Mouse (Mus musculus): Measurements from ENCODE around the gene Pde4d. TPM values are rescaled to one million over a fixed set of nuclear protein-coding genes. Genes with fewer than 3 reads are reported as not detected.

Gene Pde4d
- polyA plus RNA-seq, 1 experiment from 2014 or later, result 23.8 TPM

DNA sequence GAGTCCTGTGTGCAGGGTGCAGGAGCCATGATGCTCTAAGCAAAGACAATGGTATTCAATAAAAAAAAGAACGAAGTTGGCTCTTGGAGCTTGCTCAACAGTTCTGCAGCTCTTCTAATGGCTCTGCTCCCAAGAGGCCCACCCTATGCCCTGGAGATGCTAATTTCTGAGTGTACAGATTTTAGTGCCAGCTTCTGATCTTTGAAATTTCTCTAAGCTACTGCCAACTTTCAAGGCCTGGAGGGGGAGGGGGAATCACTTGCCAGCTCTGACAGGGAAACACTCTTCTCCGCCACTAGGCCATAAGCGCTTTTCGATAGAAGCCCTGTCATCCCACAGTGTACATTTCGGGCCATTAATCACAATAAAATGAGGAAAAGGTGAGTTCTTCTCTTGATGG, 830.7 kb downstream of the Pde4d start:
- peaks cover 6% of the 10 kb centered on the region; the same call in 1 of the 2 replicates for H3K9me3 ChIP-seq
- H3K4me2 ChIP-seq, result no peak overlapping the region
- peaks cover 3% of the 10 kb centered on the region; the same call in 1 of the 2 replicates for H3K36me3 ChIP-seq
- ATAC-seq (ENCODE audit: extremely low read depth, insufficient number of reproducible peaks, low FRiP score, low TSS enrichment), result no peak
- H3K27ac ChIP-seq (replicated peaks), result no peak overlapping the region
- no peaks in the 10 kb centered on the region for H3K27me3 ChIP-seq (replicated peaks)
- no peak overlapping the region for H3K4me3 ChIP-seq
- 78% methylated on average over 5 of the region's 5 CpGs for WGBS
- no peak overlapping the region for H3K9ac ChIP-seq
- peaks cover 9% of the 10 kb centered on the region for H3K4me1 ChIP-seq

DNA sequence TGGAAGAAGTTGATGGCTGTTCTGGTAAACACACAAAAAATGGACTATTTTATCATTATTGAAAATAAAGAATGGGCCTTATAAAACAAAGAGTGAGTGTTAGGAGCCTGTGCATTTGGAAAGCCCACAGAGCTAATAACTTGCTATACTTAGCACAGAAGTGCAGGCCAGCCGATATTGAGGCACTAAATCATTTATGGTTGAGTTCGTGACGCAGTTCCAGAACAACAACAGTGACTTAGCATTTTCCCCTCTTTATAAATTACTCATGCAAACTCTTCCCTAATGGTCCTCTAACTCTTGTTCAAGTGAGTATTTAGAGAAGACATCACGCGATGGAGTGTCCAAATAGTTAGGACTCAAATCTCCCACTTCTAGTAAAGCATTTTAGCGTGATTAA, 837.7 kb downstream of the Pde4d start:
- WGBS, result 84% methylated on average over 6 of the region's 6 CpGs
- no peaks in the 10 kb centered on the region for H3K9me3 ChIP-seq

DNA sequence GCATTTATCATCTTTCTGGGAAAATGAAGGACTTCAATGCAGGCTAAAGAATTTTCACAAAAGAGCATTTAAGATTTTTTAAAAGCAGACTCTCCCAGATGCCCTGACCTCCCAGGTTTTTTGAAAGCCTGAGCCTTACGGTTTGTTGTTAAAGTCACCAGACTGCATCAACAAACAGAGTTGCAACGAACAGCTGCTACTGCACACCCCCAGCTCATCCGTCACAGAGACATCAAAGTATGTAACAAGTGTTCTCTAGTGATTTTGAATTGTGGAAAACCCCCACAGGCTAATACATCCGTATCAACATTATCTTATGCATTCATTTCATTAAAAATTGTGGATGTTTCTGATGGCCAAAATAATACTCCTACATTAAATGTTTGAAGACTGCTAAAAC, 841.2 kb downstream of the Pde4d start:
- no peaks in the 10 kb centered on the region for H3K9me3 ChIP-seq
- WGBS, result 44% methylated on average over 4 of the region's 4 CpGs
- H3K9ac ChIP-seq, result no peak overlapping the region
- no peak overlapping the region for H3K4me3 ChIP-seq
- no peak for ATAC-seq (ENCODE audit: extremely low read depth, insufficient number of reproducible peaks, low FRiP score, low TSS enrichment)
- H3K4me1 ChIP-seq, result peaks cover 19% of the 10 kb centered on the region
- H3K27ac ChIP-seq (replicated peaks), result no peak overlapping the region
- H3K36me3 ChIP-seq, result no peaks in the 10 kb centered on the region
- no peak overlapping the region for H3K4me2 ChIP-seq
- H3K27me3 ChIP-seq (replicated peaks), result no peaks in the 10 kb centered on the region

More for the DNA sequence above, 837.7 kb downstream of the Pde4d start:
- Histone ChIP-seq H3K27me3 (replicated peaks) (no peaks in the 10 kb centered on the region), H3K4me2 (no peak overlapping the region), H3K4me3 (no peak overlapping the region), H3K36me3 (no peaks in the 10 kb centered on the region), H3K4me1 (no peaks in the 10 kb centered on the region), H3K9ac (no peak overlapping the region), H3K27ac (replicated peaks) (no peak overlapping the region)
- no peak for ATAC-seq (ENCODE audit: extremely low read depth, insufficient number of reproducible peaks, low FRiP score, low TSS enrichment)

DNA sequence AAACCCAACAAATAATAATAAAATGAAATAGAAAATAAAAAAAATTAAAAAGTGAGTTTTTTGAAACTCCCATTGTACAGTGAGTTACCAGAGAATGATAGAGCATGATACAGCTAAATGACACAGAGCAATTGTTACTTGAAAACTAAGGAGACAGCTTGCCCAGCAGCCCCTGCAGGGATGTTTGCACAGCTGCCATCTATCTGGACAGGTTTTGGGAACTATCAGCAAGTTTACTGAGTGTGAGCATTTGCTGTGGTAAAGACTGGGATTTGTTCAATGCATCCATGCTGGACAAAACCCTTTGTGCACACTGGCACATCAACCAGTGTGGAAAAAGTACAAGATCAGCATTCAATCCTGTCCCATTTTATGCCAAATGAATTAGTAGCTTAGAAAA, 843.3 kb downstream of the Pde4d start:
- Histone ChIP-seq H3K27me3 (replicated peaks) (no peaks in the 10 kb centered on the region), H3K9me3 (no peaks in the 10 kb centered on the region), H3K36me3 (no peaks in the 10 kb centered on the region), H3K9ac (no peak overlapping the region), H3K4me2 (no peak overlapping the region), H3K4me3 (no peak overlapping the region), H3K4me1 (peaks cover 26% of the 10 kb centered on the region), H3K27ac (replicated peaks) (no peak overlapping the region)
- no peak for ATAC-seq (ENCODE audit: extremely low read depth, insufficient number of reproducible peaks, low FRiP score, low TSS enrichment)

DNA sequence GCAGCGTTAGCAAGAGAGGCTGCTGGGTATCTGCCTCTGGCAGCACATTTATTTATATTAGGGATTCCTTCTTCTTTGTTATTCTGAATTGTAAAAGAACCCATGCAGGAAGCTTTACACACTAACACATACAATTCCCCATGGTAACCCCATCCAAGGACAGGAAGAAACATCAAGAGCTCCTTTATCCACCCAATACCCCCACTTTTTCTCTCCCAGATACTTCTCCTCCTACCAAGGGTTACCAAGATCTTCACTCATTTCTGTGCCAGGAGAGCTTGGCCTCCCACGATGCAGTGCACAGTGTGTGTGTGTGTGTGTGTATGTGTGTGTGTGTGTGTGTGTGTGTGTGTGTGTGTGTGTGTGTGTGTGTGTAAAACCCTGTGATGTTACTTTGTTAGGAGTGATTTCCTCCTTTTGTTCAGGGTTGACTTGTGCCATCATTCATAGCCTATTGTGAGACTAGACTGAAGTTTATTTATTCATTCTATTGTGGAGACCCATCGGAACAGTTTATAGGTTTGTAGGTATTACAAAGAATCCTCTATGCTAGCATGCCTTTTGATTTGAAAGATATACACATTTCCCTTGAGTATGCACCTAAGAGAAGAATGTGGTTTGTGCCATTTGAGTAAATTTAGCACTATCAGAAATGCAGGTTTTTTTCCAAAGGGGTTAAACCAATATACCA, 846.7 kb downstream of the Pde4d start:
- ATAC-seq (ENCODE audit: extremely low read depth, insufficient number of reproducible peaks, low FRiP score, low TSS enrichment), result no peak
- Histone ChIP-seq H3K27me3 (replicated peaks) (no peaks in the 10 kb centered on the region), H3K36me3 (no peaks in the 10 kb centered on the region), H3K4me1 (peaks cover 26% of the 10 kb centered on the region), H3K4me3 (no peak overlapping the region), H3K9me3 (no peaks in the 10 kb centered on the region), H3K27ac (replicated peaks) (no peak overlapping the region), H3K4me2 (no peak overlapping the region), H3K9ac (no peak overlapping the region)
- 44% methylated on average over 3 of the region's 3 CpGs for WGBS

DNA sequence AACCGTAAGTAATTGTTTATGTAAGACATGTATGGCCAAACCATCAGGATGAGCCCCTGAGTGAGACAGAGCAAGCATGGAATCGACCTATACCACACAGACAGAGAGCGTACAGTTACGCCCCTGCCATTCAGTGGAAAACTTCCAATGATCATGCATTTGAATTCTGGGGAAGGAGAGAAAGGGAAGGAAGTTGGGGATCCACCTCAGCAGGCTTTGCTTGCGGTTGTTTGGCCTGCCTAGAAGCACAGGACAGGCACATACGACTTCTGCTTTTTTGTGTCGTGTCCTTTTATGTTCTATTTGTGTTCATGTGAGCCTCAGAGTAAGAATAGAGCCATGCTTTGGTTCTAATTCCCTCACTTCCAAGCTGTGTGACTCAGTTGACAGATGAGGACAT, 849.1 kb downstream of the Pde4d start:
- no peak overlapping the region for H3K4me3 ChIP-seq
- no peak overlapping the region for H3K9ac ChIP-seq
- peaks cover 26% of the 10 kb centered on the region for H3K4me1 ChIP-seq
- H3K36me3 ChIP-seq, result no peaks in the 10 kb centered on the region
- ATAC-seq (ENCODE audit: extremely low read depth, insufficient number of reproducible peaks, low FRiP score, low TSS enrichment), result no peak
- no peak overlapping the region for H3K27ac ChIP-seq (replicated peaks)
- H3K9me3 ChIP-seq, result no peaks in the 10 kb centered on the region
- WGBS, result 79% methylated on average over 7 of the region's 7 CpGs
- H3K4me2 ChIP-seq, result no peak overlapping the region
- no peaks in the 10 kb centered on the region for H3K27me3 ChIP-seq (replicated peaks)

DNA sequence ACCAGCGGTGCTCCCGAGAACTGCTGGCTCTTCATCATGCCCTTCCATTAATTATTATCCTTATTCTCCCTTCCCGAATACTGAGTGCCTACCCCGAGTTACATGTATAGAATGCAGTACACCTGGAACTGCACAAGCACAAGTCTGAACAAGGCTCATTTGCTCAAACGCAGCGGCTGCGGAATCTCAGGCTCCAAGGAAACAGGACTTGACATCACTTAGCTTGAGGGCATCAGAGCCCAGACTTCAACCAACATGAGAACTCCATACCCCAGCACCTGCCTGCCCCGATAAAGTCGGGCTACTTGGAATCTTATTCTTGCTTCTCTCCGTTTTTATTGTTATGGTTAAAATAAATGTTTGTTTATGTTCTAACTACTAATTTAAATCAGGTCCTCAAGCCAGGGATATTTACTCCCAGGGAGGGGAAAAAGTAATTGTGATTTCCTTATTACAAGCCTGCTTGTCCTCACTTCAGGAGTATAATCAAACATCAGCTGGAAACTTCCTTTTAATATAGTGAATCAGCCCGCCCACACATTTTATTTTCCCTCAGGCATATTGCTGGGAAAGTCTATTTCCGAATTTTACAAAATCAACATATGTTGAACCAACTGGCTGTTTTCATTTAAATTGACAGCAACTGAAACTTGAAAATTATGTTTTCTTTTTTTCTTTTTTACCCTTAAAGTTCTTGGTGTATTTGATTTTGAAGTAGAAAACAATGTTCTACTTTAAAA, 849.9 kb downstream of the Pde4d start:
- no peak overlapping the region for H3K9ac ChIP-seq
- H3K4me2 ChIP-seq, result no peak overlapping the region
- H3K9me3 ChIP-seq, result no peaks in the 10 kb centered on the region
- no peaks in the 10 kb centered on the region for H3K36me3 ChIP-seq
- H3K4me1 ChIP-seq, result peaks cover 19% of the 10 kb centered on the region
- H3K4me3 ChIP-seq, result no peak overlapping the region
- H3K27ac ChIP-seq (replicated peaks), result no peak overlapping the region
- ATAC-seq (ENCODE audit: extremely low read depth, insufficient number of reproducible peaks, low FRiP score, low TSS enrichment), result no peak
- no peaks in the 10 kb centered on the region for H3K27me3 ChIP-seq (replicated peaks)
- WGBS, result 80% methylated on average over 12 of the region's 12 CpGs

DNA sequence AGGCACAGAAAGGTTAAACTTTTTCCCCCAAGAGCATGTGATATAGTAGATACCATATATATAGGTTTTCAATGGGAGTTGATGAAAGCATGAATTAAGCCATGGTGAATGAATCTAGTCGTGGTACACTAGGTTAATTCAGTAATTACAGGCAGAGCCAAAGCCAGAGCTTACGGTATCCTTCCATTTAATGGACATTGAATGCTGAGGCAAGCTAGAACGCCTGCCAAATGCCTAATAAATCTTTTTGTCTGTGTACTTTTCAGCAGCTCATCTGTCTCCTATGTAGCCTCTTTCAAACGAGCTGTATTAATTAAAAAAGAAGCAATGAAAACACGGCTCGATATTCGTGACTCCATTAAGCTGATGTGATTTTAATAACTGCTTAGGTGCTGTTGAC, 862.8 kb downstream of the Pde4d start:
- Histone ChIP-seq H3K9ac (no peak overlapping the region), H3K4me1 (peaks cover 8% of the 10 kb centered on the region; the same call in 1 of the 2 replicates), H3K4me3 (no peak overlapping the region), H3K4me2 (no peak overlapping the region), H3K9me3 (no peaks in the 10 kb centered on the region), H3K27ac (replicated peaks) (no peak overlapping the region), H3K27me3 (replicated peaks) (no peaks in the 10 kb centered on the region), H3K36me3 (no peaks in the 10 kb centered on the region)
- WGBS, result 71% methylated on average over 7 of the region's 7 CpGs
- ATAC-seq (ENCODE audit: extremely low read depth, insufficient number of reproducible peaks, low FRiP score, low TSS enrichment), result no peak

DNA sequence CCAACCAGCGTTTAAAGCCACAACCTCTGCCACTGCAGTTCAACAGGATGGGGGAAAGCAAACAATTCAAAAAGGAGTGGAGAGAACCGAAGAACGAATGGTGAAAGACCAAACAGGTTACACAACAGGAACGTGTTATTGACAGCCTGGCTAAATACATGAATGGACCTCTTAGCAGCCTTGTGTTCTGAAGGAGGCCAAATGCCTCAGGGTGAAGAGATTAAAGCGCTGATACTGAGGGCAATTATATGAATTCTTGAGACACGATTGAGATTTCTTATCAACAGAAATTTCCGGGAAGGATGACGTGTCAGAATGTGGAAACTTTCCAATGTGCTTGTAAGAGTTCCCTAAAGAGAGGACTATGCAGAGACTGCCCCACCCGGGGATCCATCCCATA, 865.9 kb downstream of the Pde4d start:
- no peak overlapping the region for H3K4me2 ChIP-seq
- WGBS, result 54% methylated on average over 9 of the region's 9 CpGs
- H3K27ac ChIP-seq (replicated peaks), result no peak overlapping the region
- H3K4me1 ChIP-seq, result peaks cover 28% of the 10 kb centered on the region
- no peaks in the 10 kb centered on the region for H3K9me3 ChIP-seq
- H3K4me3 ChIP-seq, result no peak overlapping the region
- no peak overlapping the region for H3K9ac ChIP-seq
- H3K27me3 ChIP-seq (replicated peaks), result no peaks in the 10 kb centered on the region
- ATAC-seq (ENCODE audit: extremely low read depth, insufficient number of reproducible peaks, low FRiP score, low TSS enrichment), result no peak
- H3K36me3 ChIP-seq, result no peaks in the 10 kb centered on the region

DNA sequence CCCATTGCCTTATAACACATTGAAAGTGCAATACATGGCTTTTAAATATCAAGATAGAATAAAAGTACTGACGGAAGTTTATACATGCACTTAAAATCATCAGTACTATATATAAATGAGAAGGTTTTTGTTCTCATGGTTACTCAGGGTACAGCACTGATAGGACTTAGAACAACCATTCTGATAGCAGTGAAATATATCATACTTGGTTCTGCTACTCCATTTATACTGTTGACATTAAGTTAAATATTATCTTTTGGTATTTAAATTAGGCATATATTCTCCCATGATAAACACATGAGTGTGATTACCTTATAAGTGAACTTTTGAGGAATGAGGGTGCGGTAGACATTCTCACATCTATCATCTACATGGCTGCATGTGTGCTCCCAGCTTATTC, 867.9 kb downstream of the Pde4d start:
- no peak overlapping the region for H3K4me2 ChIP-seq
- no peak for ATAC-seq (ENCODE audit: extremely low read depth, insufficient number of reproducible peaks, low FRiP score, low TSS enrichment)
- H3K4me1 ChIP-seq, result peaks cover 28% of the 10 kb centered on the region
- WGBS, result 83% methylated on average over 2 of the region's 2 CpGs
- no peaks in the 10 kb centered on the region for H3K36me3 ChIP-seq
- H3K27me3 ChIP-seq (replicated peaks), result no peaks in the 10 kb centered on the region
- no peak overlapping the region for H3K4me3 ChIP-seq
- no peaks in the 10 kb centered on the region for H3K9me3 ChIP-seq
- H3K9ac ChIP-seq, result no peak overlapping the region
- H3K27ac ChIP-seq (replicated peaks), result no peak overlapping the region

DNA sequence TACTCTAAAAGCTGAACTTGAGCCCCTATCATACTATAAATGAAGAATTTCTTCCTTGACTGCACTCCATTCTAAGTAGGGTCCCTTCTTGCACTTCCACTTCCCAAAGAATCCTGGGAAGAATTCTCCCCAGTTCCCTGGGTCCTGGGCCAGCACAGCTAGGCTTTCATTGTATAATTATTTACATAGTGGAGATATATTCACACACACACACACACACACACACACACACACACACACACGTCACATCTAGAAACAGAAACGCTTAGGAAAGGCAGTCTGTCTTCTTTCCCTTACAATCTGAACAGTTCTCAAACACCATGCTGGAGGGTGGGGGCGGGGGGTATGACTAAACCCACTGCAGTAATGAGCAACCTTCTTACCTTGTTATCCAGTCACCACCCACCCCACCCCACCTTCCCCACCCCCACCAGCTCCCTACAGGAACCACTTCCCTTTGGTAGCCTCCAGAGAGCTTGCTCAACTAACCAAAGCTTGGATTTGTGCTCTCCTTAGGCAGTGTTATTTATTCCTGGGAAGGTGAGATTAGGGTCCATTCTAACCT, 868.8 kb downstream of the Pde4d start:
- H3K36me3 ChIP-seq, result no peaks in the 10 kb centered on the region
- no peak overlapping the region for H3K9ac ChIP-seq
- H3K27me3 ChIP-seq (replicated peaks), result no peaks in the 10 kb centered on the region
- H3K27ac ChIP-seq (replicated peaks), result no peak overlapping the region
- H3K4me3 ChIP-seq, result no peak overlapping the region
- H3K4me2 ChIP-seq, result no peak overlapping the region
- H3K9me3 ChIP-seq, result no peaks in the 10 kb centered on the region
- 65% methylated on average over 3 of the region's 3 CpGs for WGBS
- H3K4me1 ChIP-seq, result peaks cover 28% of the 10 kb centered on the region
- ATAC-seq (ENCODE audit: extremely low read depth, insufficient number of reproducible peaks, low FRiP score, low TSS enrichment), result no peak

DNA sequence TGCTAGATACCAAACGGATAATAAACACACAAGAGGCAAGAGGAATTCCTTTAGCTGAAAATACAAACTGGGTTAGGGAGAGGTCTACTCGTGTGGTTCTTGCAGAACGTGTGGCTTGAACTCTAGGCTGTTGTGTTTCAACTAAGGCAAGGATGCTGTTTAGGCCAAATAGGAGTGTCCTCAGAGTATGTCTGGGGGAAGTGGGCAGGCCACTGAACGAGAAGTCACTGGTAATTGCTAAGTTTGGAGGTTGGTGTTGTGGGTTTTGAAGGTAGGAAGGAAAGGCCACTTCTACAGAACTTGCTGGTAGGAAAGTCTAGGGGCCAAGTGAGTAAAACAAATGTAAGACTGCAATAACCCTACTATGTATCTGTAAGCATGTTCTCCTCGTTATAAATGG, 876.3 kb downstream of the Pde4d start:
- WGBS, result 72% methylated on average over 5 of the region's 5 CpGs
- Histone ChIP-seq H3K4me1 (no peaks in the 10 kb centered on the region), H3K9me3 (no peaks in the 10 kb centered on the region), H3K36me3 (no peaks in the 10 kb centered on the region), H3K9ac (no peak overlapping the region), H3K4me2 (no peak overlapping the region), H3K4me3 (no peak overlapping the region), H3K27me3 (replicated peaks) (no peaks in the 10 kb centered on the region), H3K27ac (replicated peaks) (no peak overlapping the region)
- no peak for ATAC-seq (ENCODE audit: extremely low read depth, insufficient number of reproducible peaks, low FRiP score, low TSS enrichment)
